Mouse (Mus musculus): ENCODE data around the gene Nfkbil1. TPM values are rescaled to one million over a fixed set of nuclear protein-coding genes. Genes with fewer than 3 reads are reported as not detected.

Nfkbil1 gene
- polyA plus RNA-seq, 1 experiment from 2014 or later: 5.4 TPM

DNA sequence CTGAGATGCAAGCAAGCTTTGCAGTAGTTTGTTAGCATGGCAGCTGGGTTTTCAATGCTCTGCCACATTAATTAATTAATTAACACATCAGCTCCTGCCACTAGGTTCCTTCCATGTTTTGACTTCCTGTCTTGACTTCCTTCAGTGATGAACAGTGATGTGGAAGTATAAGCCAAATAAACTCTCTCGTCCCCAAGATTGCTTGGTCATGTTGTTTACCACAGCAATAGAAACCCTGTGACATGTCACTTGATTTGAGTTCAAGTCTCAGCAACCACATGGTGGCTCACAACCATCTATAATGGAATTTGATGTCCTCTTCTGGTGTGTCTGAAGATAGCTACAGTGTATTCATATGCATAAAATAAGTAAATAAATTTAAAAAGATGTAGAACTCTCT, 21.8 kb upstream of the Nfkbil1 start:
- Histone ChIP-seq H3K36me3 (ENCODE audit: control insufficient read depth, insufficient read depth, low read length) (peaks cover 15% of the 10 kb centered on the region), H3K4me2 (peak overlapping the region; percentile 78), H3K9ac (ENCODE audit: low read depth, low read length) (no peak overlapping the region), H3K9me3 (ENCODE audit: control insufficient read depth, low read length) (no peaks in the 10 kb centered on the region), H3K4me3 (ENCODE audit: low read depth, low read length) (no peak overlapping the region), H3K27me3 (replicated peaks; ENCODE audit: control insufficient read depth, insufficient read depth, low read length) (no peaks in the 10 kb centered on the region; the same call in 1 of the 2 replicates), H3K4me1 (replicated peaks; ENCODE audit: control insufficient read depth, insufficient read depth, low read length) (0 out of 2 replicates have a peak, but pooled peaks cover 2% of the 10 kb centered on the region), H3K27ac (ENCODE audit: low read depth, low read length) (no peak overlapping the region)
- WGBS: 44% methylated on average over 1 of the region's 1 CpGs
- no peak for DNase-seq (ENCODE audit: low spot score)
- ATAC-seq (replicated peaks; ENCODE audit: low FRiP score): no peak

DNA sequence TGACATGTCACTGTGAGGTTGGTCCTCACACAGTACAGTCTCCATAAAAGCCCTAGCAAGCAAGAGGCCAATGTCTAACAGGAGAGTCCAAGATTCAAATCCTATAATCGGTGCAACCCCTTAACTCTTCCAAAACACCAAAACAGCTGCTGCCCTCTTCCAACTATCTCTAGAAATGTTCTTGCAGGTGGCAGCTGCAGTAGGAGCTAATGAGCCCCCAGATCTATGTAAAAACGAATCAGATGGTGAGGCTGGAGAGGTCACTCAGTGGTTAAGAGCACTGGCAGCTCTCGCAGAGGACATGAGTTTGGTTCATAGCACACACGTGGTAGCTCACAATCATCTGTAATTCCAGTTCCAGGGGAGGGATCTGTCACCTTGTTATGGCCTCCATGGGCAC, 20.1 kb upstream of the Nfkbil1 start:
- Histone ChIP-seq H3K27ac (ENCODE audit: low read depth, low read length) (no peak overlapping the region), H3K4me2 (no peak overlapping the region), H3K4me3 (ENCODE audit: low read depth, low read length) (no peak overlapping the region), H3K4me1 (replicated peaks; ENCODE audit: control insufficient read depth, insufficient read depth, low read length) (0 out of 2 replicates have a peak, but pooled peaks cover 2% of the 10 kb centered on the region), H3K9ac (ENCODE audit: low read depth, low read length) (no peak overlapping the region), H3K36me3 (ENCODE audit: control insufficient read depth, insufficient read depth, low read length) (peaks cover 29% of the 10 kb centered on the region), H3K9me3 (ENCODE audit: control insufficient read depth, low read length) (no peaks in the 10 kb centered on the region), H3K27me3 (replicated peaks; ENCODE audit: control insufficient read depth, insufficient read depth, low read length) (no peaks in the 10 kb centered on the region)
- ATAC-seq (replicated peaks; ENCODE audit: low FRiP score) (no peak), DNase-seq (ENCODE audit: low spot score) (no peak)
- 52% methylated on average over 4 of the region's 4 CpGs for WGBS

DNA sequence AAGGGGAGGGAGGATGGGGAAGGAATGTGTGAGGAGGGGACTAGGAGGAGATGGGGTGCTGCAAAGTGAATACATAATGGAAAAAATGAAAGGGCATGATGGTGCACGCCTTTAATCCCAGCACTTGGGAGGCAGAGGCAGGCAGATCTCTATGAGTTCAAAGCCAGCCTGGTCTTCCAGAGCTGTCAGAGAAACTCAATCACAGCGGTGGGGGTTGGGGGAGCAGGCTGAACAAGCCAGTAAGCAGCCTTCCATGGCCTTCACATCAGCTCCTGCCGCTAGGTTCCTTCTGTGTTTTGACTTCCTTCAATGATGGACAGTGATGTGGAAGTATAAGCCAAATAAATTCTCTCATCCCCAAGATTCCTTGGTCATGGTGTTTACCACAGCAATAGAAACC, 19.7 kb upstream of the Nfkbil1 start:
- no peak overlapping the region for H3K4me2 ChIP-seq
- H3K4me1 ChIP-seq (replicated peaks; ENCODE audit: control insufficient read depth, insufficient read depth, low read length): 0 out of 2 replicates have a peak, but pooled peaks cover 2% of the 10 kb centered on the region
- H3K4me3 ChIP-seq (ENCODE audit: low read depth, low read length): no peak overlapping the region
- 59% methylated on average over 3 of the region's 3 CpGs for WGBS
- no peak overlapping the region for H3K27ac ChIP-seq (ENCODE audit: low read depth, low read length)
- no peak overlapping the region for H3K9ac ChIP-seq (ENCODE audit: low read depth, low read length)
- DNase-seq (ENCODE audit: low spot score) (no peak), ATAC-seq (replicated peaks; ENCODE audit: low FRiP score) (no peak)
- H3K36me3 ChIP-seq (ENCODE audit: control insufficient read depth, insufficient read depth, low read length): peaks cover 33% of the 10 kb centered on the region
- H3K27me3 ChIP-seq (replicated peaks; ENCODE audit: control insufficient read depth, insufficient read depth, low read length): no peaks in the 10 kb centered on the region
- no peaks in the 10 kb centered on the region for H3K9me3 ChIP-seq (ENCODE audit: control insufficient read depth, low read length)

DNA sequence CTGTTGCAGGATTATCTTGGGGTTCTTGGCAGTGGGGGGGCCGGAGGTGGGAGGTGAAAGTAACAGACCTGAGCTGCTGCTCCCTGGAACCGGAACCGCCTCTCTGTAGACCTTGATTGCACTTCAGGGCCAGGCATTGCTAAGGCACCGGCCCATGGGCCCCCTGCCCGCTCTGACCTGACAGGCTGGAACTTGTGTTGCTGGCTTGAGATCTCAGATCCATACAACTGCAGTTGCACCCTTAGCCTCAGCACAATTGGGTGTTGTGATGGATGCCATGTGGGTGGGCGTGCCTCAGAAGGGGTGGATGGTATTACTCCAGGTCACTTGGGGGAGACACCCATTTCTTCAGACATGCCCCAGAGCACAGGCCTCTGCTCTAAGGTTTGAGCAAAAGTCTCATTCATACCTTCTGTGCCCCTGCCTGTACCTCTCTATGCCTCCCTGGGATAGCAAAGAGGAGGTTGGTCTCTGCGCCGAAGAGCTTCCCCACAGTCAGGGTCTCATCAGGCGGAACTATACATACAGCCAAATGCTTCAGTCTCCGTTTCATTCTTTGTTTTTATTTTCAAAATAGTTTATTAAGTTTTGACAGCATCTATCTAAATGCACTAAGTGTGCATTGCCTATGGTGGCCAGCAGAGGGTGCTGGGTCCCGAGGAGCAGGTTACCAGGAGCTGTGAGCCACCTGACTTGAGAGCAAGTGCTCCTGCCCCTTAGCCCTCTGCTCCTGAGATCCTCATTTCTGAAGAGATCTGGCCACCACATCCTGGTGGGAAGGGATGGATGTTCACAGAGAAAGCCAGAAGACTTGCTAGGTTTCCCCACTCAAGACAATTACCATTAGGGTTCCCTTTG, 18.9 kb upstream of the Nfkbil1 start:
- peaks cover 41% of the 10 kb centered on the region for H3K36me3 ChIP-seq (ENCODE audit: control insufficient read depth, insufficient read depth, low read length)
- no peak overlapping the region; the same call in 1 of the 2 replicates for H3K27ac ChIP-seq (ENCODE audit: low read depth, low read length)
- no peak overlapping the region for H3K9ac ChIP-seq (ENCODE audit: low read depth, low read length)
- H3K9me3 ChIP-seq (ENCODE audit: control insufficient read depth, low read length): no peaks in the 10 kb centered on the region
- H3K4me1 ChIP-seq (replicated peaks; ENCODE audit: control insufficient read depth, insufficient read depth, low read length): 0 out of 2 replicates have a peak, but pooled peaks cover 2% of the 10 kb centered on the region
- WGBS: 59% methylated on average over 11 of the region's 11 CpGs
- H3K4me3 ChIP-seq (ENCODE audit: low read depth, low read length): no peak overlapping the region
- H3K27me3 ChIP-seq (replicated peaks; ENCODE audit: control insufficient read depth, insufficient read depth, low read length): no peaks in the 10 kb centered on the region
- DNase-seq (ENCODE audit: low spot score) (no peak), ATAC-seq (replicated peaks; ENCODE audit: low FRiP score) (peak; percentile 53)
- H3K4me2 ChIP-seq: no peak overlapping the region

DNA sequence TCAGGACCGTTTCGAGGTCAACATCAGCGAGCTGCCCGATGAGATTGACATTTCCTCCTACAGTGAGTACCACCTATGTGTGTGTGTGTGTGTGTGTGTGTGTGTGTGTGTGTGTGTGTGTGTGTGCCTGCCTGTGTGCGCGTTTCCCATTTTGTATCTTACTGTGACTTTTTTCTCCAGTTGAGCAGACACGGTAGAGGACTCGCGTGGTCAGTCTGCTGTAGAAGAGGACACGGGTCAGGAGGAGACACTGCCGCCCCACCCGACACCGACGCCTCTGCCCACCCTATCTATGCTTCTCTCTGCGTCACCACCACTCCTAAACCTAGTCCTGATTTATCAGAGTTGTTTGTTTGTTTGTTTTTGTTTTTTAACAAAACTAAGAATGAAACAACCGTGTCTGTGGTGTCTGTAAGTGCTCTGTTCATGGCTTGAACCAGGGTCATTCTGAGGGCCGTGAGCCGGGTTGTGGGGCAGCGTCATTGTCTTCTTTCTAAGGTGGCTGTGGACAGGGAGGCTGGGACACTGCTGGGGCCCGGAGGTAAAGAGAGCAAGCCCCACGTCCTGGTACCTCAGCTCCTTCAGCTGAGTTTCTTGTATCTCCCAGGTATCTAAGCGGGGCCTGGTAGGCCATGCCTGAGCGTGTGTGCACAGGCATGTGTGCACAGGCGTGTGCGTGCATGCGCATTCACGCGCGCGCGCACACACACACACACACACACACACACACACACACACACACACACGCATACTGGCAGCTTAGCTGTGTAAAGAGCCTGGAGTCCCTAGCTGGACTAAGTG, 17.9 kb upstream of the Nfkbil1 start:
- 86% methylated on average over 32 of the region's 32 CpGs for WGBS
- ATAC-seq (replicated peaks; ENCODE audit: low FRiP score) (no peak), DNase-seq (ENCODE audit: low spot score) (no peak)
- H3K27ac ChIP-seq (ENCODE audit: low read depth, low read length): no peak overlapping the region
- no peak overlapping the region for H3K9ac ChIP-seq (ENCODE audit: low read depth, low read length)
- peaks cover 51% of the 10 kb centered on the region for H3K36me3 ChIP-seq (ENCODE audit: control insufficient read depth, insufficient read depth, low read length)
- H3K4me1 ChIP-seq (replicated peaks; ENCODE audit: control insufficient read depth, insufficient read depth, low read length): 0 out of 2 replicates have a peak, but pooled peaks cover 2% of the 10 kb centered on the region
- no peak overlapping the region for H3K4me2 ChIP-seq
- H3K27me3 ChIP-seq (replicated peaks; ENCODE audit: control insufficient read depth, insufficient read depth, low read length): no peaks in the 10 kb centered on the region
- no peak overlapping the region for H3K4me3 ChIP-seq (ENCODE audit: low read depth, low read length)
- H3K9me3 ChIP-seq (ENCODE audit: control insufficient read depth, low read length): no peaks in the 10 kb centered on the region

DNA sequence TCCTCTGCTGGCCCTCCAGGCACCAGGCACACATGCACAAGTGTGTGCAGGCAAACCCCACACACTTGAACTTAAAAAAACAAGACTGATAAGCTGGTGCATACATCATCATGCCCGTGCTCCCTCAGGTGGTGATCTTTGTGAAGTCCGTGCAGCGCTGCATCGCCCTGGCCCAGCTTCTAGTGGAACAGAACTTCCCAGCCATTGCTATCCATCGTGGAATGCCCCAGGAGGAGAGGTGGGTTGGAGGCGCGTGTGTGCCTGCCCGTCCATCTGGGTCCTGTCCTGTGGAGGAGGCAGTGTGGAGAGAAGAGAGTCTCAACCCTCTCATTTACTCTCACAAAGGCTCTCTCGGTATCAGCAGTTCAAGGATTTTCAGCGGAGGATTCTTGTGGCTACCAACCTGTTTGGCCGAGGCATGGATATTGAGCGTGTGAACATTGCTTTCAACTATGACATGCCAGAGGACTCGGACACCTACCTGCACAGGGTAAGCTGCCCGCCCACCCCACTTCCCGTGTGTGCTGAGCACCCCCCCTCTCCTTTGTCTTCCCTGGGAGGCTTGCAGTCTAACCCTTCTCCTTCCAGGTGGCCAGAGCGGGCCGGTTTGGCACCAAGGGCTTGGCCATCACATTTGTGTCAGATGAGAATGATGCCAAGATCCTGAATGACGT, 17.2 kb upstream of the Nfkbil1 start:
- WGBS: 84% methylated on average over 18 of the region's 18 CpGs
- no peak overlapping the region for H3K9ac ChIP-seq (ENCODE audit: low read depth, low read length)
- DNase-seq (ENCODE audit: low spot score): no peak
- H3K4me3 ChIP-seq (ENCODE audit: low read depth, low read length): no peak overlapping the region
- peaks cover 57% of the 10 kb centered on the region for H3K36me3 ChIP-seq (ENCODE audit: control insufficient read depth, insufficient read depth, low read length)
- no peaks in the 10 kb centered on the region for H3K27me3 ChIP-seq (replicated peaks; ENCODE audit: control insufficient read depth, insufficient read depth, low read length)
- 0 out of 2 replicates have a peak, but pooled peaks cover under 1% of the 10 kb centered on the region for H3K4me1 ChIP-seq (replicated peaks; ENCODE audit: control insufficient read depth, insufficient read depth, low read length)
- H3K4me2 ChIP-seq: no peak overlapping the region
- H3K9me3 ChIP-seq (ENCODE audit: control insufficient read depth, low read length): no peaks in the 10 kb centered on the region
- no peak for ATAC-seq (replicated peaks; ENCODE audit: low FRiP score)
- H3K27ac ChIP-seq (ENCODE audit: low read depth, low read length): no peak overlapping the region

DNA sequence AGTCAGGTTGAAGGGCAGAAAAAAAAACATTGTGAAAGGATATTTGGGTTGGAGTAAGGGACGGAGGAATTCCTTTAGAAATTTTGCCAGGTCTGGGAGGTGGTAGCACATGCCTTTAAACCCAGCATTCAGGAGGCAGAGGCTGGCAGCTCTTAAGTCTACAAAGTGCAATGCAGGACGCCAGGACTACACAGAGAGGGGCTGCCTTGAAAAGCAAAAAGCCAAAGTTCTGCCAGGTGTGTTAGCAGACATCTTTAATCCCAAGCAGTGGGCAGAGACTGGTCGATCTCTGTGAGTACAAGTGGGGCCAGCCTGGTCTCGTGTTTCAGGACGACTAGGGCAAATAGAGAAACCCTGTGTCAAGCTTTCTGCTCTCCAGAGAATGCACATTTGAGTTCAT, 16.4 kb upstream of the Nfkbil1 start:
- no peaks in the 10 kb centered on the region for H3K27me3 ChIP-seq (replicated peaks; ENCODE audit: control insufficient read depth, insufficient read depth, low read length)
- ATAC-seq (replicated peaks; ENCODE audit: low FRiP score): no peak
- 82% methylated on average over 5 of the region's 5 CpGs for WGBS

DNA sequence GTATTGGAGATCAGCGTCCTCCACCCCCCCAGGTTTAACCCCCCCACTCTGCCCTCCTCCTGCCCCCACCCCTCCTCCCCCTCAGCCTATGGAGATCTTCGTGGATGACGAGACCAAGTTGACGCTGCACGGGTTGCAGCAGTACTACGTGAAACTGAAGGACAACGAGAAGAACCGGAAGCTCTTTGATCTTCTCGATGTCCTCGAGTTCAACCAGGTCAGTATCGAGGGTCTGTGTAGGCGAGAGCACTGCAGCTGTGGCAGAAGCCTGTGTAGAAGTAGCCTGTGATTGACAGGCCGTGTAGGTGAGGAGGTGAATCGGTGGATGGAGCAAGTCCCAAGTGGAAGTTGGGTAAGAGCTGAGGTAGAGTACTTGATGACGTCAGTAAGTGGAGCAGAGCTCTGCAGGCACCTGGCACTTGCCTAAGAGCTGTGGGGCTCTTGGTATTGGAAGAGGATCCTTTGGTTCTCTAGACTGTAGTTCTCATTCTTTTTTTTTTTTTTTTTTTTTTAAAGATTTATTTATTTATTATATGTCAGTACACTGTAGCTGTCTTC, 15.6 kb upstream of the Nfkbil1 start:
- ATAC-seq (replicated peaks; ENCODE audit: low FRiP score) (no peak), DNase-seq (ENCODE audit: low spot score) (no peak)
- H3K9ac ChIP-seq (ENCODE audit: low read depth, low read length): no peak overlapping the region
- H3K4me1 ChIP-seq (replicated peaks; ENCODE audit: control insufficient read depth, insufficient read depth, low read length): no peaks in the 10 kb centered on the region
- peaks cover 71% of the 10 kb centered on the region for H3K36me3 ChIP-seq (ENCODE audit: control insufficient read depth, insufficient read depth, low read length)
- no peak overlapping the region for H3K4me3 ChIP-seq (ENCODE audit: low read depth, low read length)
- no peak overlapping the region for H3K27ac ChIP-seq (ENCODE audit: low read depth, low read length)
- WGBS: 84% methylated on average over 15 of the region's 15 CpGs
- H3K27me3 ChIP-seq (replicated peaks; ENCODE audit: control insufficient read depth, insufficient read depth, low read length): no peaks in the 10 kb centered on the region
- H3K4me2 ChIP-seq: no peak overlapping the region
- H3K9me3 ChIP-seq (ENCODE audit: control insufficient read depth, low read length): no peaks in the 10 kb centered on the region

More for the DNA sequence above, 16.4 kb upstream of the Nfkbil1 start:
- H3K4me2 ChIP-seq: no peak overlapping the region
- no peak overlapping the region for H3K4me3 ChIP-seq (ENCODE audit: low read depth, low read length)
- H3K9ac ChIP-seq (ENCODE audit: low read depth, low read length): no peak overlapping the region
- no peaks in the 10 kb centered on the region for H3K9me3 ChIP-seq (ENCODE audit: control insufficient read depth, low read length)
- H3K4me1 ChIP-seq (replicated peaks; ENCODE audit: control insufficient read depth, insufficient read depth, low read length): no peaks in the 10 kb centered on the region
- no peak overlapping the region for H3K27ac ChIP-seq (ENCODE audit: low read depth, low read length)
- DNase-seq (ENCODE audit: low spot score): no peak
- peaks cover 63% of the 10 kb centered on the region for H3K36me3 ChIP-seq (ENCODE audit: control insufficient read depth, insufficient read depth, low read length)

All from liver, embryonic 11.5 days (tissue).